Mouse (Mus musculus): ENCODE results near the gene Aldh1a3. TPM values are rescaled to one million over a fixed set of nuclear protein-coding genes. Genes with fewer than 3 reads are reported as not detected.
A peak's percentile ranks its signal among the peaks of the same experiment; 100 is the strongest.

Aldh1a3 gene
- polyA plus RNA-seq, 1 experiment from 2014 or later = 0.69 TPM

GRCm38 (mm10) chr7:66346959-66347663, 80.2 kb downstream of the Aldh1a3 start:
- no peak overlapping the region for H3K4me3 ChIP-seq (replicated peaks)
- no peak overlapping the region for H3K27ac ChIP-seq (replicated peaks)
- peaks cover 4% of the 10 kb centered on the region; the same call in 1 of the 2 replicates for H3K4me1 ChIP-seq (replicated peaks)
- H3K9ac ChIP-seq = no peak overlapping the region
- no peaks in the 10 kb centered on the region for H3K27me3 ChIP-seq
- WGBS (ENCODE audit: insufficient replicate concordance) = 61% methylated on average over 9 of the region's 9 CpGs
- no peak overlapping the region for H3K4me2 ChIP-seq
- H3K9me3 ChIP-seq (replicated peaks) = no peaks in the 10 kb centered on the region
- peak; percentile 37 for ATAC-seq (ENCODE audit: insufficient read depth)
- no peaks in the 10 kb centered on the region for H3K36me3 ChIP-seq (replicated peaks)

DNA sequence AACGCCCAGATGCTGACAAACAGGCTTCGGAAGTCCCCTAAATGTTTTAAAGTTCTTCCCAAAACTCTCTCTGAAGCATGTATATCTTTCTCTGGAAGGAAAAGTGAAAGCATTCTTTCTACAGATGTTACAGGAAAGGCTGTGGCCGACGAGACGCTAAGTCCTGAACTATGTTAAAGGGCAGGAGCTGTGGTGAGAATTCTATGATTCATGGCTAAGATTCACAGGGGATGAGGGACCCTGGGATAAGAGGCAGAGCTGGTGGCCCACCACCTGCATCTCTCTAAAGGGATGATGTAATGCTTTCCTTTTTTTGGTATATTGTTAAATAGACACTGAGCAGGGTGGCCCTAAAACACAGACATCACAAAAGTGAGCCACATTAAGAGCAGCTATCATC, 84.0 kb downstream of the Aldh1a3 start:
- Histone ChIP-seq H3K9me3 (replicated peaks) (no peaks in the 10 kb centered on the region), H3K4me2 (no peak overlapping the region), H3K4me3 (replicated peaks) (no peak overlapping the region), H3K27me3 (no peaks in the 10 kb centered on the region), H3K9ac (no peak overlapping the region), H3K27ac (replicated peaks) (no peak overlapping the region), H3K36me3 (replicated peaks) (no peaks in the 10 kb centered on the region), H3K4me1 (replicated peaks) (peaks cover 9% of the 10 kb centered on the region; the same call in 1 of the 2 replicates)
- 70% methylated on average over 5 of the region's 5 CpGs for WGBS (ENCODE audit: insufficient replicate concordance)
- ATAC-seq (ENCODE audit: insufficient read depth) = no peak

- H3K36me3 ChIP-seq (replicated peaks) = no peaks in the 10 kb centered on the region
- H3K27me3 ChIP-seq = no peaks in the 10 kb centered on the region
- no peak overlapping the region for H3K27ac ChIP-seq (replicated peaks)
- ATAC-seq (ENCODE audit: insufficient read depth) = no peak
- no peaks in the 10 kb centered on the region for H3K9me3 ChIP-seq (replicated peaks)
- H3K9ac ChIP-seq = no peak overlapping the region
- 69% methylated on average over 6 of the region's 6 CpGs for WGBS (ENCODE audit: insufficient replicate concordance)
- H3K4me3 ChIP-seq (replicated peaks) = no peak overlapping the region
- peaks cover 9% of the 10 kb centered on the region; the same call in 1 of the 2 replicates for H3K4me1 ChIP-seq (replicated peaks)
- H3K4me2 ChIP-seq = no peak overlapping the region
Measured at GRCm38 (mm10) chr7:66342831-66343230, 84.5 kb downstream of the Aldh1a3 start.

DNA sequence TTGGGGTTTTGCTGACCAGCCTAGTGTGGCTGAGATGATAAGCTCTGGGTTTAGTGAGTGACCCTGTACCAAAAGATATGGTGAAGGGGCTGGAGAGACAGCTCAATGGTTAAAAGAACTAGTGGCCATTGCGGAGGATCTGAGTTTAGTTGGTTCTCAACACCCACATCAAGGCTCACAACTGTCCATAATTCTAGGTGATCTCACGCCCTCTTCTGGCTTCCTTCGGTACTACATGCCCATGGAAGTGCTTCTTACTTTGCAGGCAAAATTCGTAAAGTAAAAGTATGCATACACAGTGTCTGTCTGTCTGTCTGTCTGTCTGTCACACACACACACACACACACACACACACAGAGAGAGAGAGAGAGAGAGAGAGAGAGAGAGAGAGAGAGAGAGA, 85.0 kb downstream of the Aldh1a3 start:
- Histone ChIP-seq H3K9ac (no peak overlapping the region), H3K4me3 (replicated peaks) (no peak overlapping the region), H3K27ac (replicated peaks) (no peak overlapping the region), H3K9me3 (replicated peaks) (no peaks in the 10 kb centered on the region), H3K27me3 (no peaks in the 10 kb centered on the region), H3K4me2 (no peak overlapping the region), H3K4me1 (replicated peaks) (peaks cover 9% of the 10 kb centered on the region; the same call in 1 of the 2 replicates), H3K36me3 (replicated peaks) (no peaks in the 10 kb centered on the region)
- 0 out of 2 replicates have a peak, but pooled peaks have one; percentile 28 for ATAC-seq (ENCODE audit: insufficient read depth)
- WGBS (ENCODE audit: insufficient replicate concordance) = 40% methylated on average over 4 of the region's 4 CpGs

Small RNA genes lying within 50 kb of the gene (microRNA-seq; reads per million reads assigned to microRNA genes)
- gene Mir7057 = not detected

Other genes starting within 250 kb of the Aldh1a3 start
- not detected in 2 replicates for gene Gm10974, start 61.6 kb downstream of the Aldh1a3 start, polyA plus RNA-seq (2015; fragmentation: Nextera tagmentation; extraction: Ambion mirVana)
- gene Lrrk1, start 39.2 kb downstream of the Aldh1a3 start, polyA plus RNA-seq (2015; fragmentation: Nextera tagmentation; extraction: Ambion mirVana) = 4.7 and 5.8 TPM in 2 replicates

Data from liver, embryonic 15.5 days (tissue).